Mouse (Mus musculus) cerebellum, adult 11-12 months (tissue): Measurements from ENCODE around the gene 4930404H24Rik.
"Not testable (repeated sequence)": the region's sequence is repeated elsewhere in the genome, so short reads cannot be mapped to it uniquely, and the experiment has no call there.

Experiments
- DNase-seq: peaks from one replicate; pipeline ENCODE4 v3.0.0; 2022

Gene 4930404H24Rik

DNA sequence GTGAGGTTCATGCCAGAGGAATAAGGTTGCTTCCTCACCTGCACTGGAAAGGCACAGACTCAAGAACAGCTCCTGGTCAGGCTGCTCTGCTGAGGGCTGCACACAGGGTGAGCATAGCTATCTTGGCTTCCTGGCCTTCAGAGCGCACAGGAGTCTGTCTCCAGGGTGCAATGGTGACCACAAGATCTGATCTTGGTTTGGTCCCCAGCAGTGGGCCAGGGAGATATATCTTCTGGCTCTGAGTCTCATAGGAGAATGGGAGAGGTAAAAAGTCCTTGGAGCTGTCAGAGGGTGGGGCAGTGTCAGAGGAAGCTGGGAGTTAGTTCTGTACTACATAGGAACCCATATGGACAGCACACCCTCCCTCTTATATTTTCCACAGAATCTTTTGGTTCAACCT lies 13.1 kb upstream of the 4930404H24Rik start:
- DNase-seq: no peak

- no peak for DNase-seq
These were observed 11.3 kb upstream of the 4930404H24Rik start for GRCm38 (mm10) chr2:153481108-153481860.

GRCm38 (mm10) chr2:153481861-153482120 lies 10.8 kb upstream of the 4930404H24Rik start:
- DNase-seq: peak; percentile 50

GRCm38 (mm10) chr2:153483118-153483983 lies 9.2 kb upstream of the 4930404H24Rik start:
- peak; percentile 75 for DNase-seq

- DNase-seq: no peak
These were observed 8.5 kb upstream of the 4930404H24Rik start for GRCm38 (mm10) chr2:153484071-153484470.

GRCm38 (mm10) chr2:153490116-153490515 lies 2.5 kb upstream of the 4930404H24Rik start:
- DNase-seq: peak; percentile 49

GRCm38 (mm10) chr2:153490940-153491339 lies 1.6 kb upstream of the 4930404H24Rik start:
- peak; percentile 62 for DNase-seq

DNA sequence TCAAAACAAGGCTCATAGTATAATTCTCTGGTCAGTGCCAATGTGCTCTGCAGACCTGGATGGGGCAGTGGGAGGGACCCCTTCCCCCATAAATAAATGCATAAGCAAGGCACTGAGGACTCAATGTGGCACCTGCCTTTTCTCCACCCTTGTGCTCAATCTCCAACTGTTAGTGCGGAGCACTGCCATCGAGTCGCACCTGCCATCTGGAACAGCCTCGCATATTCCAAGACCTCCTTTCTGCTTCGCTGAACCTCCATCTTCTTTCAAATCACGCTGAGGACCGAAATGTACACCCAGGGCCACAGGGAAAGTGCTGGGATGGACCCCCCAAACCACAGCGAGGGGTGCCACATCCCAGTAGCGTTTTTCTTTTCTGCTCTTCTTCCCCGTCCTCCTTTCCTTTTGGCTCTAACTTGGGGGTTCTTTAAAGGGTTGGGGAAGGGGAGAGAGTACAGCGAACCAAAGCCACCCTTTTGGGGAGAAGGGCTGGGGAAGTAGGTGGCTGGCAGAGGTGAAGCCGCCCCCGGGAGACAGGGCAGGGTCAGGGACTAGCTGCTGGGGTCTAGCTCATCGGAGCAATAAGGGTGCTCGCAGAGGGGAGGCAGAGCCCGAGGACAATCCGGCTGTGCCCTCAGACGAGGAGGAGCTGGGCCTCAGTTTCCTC lies 945 bp upstream of the 4930404H24Rik start:
- peak; percentile 87 for DNase-seq

GRCm38 (mm10) chr2:153492179-153492517 lies 442 bp upstream of the 4930404H24Rik start:
- DNase-seq: peak; percentile 80

DNA sequence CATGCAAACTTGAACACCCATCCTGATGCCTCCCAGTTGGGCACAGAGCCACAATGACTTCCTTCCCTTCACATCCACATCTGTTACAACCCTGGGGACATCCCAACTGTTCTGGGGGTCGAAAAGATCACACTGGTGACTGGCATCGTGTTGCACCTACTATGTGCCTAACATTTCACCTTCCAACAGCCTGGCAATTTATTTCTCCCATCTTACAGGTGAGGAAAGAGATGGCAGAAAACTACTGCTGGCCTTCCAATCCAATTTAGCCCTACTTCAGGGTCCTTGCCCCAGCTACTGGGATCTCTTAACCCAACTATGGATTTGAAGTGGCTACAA lies 772 bp downstream of the 4930404H24Rik start:
- no peak for DNase-seq

DNA sequence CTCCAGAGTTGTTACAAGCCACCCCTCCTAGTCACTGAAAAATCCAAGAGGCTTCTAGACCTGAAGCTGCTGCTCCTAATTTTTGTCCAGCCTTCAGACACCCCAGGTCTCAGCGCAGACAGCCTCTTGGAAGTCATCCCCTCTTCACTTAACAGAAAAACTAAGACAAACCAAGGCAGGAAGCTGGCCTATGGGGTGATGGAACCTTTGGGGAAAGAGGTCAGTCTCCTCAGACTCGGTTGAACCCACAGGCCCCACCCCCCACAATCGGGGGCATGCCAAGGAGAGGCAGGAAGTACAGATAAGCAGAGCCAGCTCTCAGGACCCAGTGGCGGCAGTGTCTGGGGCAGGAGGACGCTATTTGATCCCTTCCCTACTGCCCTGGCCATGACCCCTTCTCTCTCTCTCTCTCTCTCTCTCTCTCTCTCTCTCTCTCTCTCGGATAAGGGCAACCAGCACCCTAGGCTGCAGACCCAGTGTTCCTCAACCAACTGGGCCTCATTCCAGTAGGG lies 1.2 kb downstream of the 4930404H24Rik start:
- peak; percentile 73 for DNase-seq

- DNase-seq: peak; percentile 82
These were observed 1.8 kb downstream of the 4930404H24Rik start for GRCm38 (mm10) chr2:153494293-153494811.

DNA sequence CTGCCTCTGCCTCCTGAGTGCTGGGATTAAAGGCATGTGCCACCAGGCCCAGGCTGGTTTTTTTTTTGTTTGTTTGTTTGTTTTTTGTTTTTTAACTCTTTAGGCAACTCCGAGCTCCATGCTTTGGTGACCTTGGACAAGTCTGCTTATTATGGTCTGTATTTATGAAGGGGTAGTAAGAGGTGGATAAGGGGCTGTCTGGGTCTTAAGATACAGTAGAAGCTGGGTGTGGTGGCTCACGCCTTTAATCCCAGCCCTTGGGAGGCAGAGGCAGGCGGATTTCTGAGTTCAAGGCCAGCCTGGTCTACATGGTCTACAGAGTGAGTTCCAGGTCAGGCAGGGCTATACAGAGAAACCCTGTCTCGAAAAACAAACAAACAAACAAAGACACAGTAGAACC lies 2.8 kb downstream of the 4930404H24Rik start:
- not testable (repeated sequence) for DNase-seq

DNA sequence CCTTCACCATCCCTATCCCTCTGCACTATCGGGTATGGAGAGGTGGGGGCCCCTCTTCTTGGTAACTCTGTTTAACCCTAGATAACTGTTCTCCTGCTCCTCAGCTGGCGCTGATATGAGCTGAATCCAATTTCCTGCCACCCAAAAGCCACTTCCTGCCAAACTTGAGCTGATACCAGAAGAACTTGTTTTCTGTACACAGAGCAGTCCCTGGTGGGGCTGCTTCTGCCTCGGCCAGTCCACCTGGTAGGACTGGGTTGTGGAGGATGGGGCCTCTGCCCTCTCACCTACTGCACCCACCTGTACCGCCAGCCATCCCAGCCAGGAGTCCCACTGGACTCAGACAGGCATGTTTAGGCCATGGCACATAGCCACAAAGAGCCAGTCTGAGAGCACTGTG lies 3.2 kb downstream of the 4930404H24Rik start:
- DNase-seq: peak; percentile 70

GRCm38 (mm10) chr2:153496301-153496700 lies 3.7 kb downstream of the 4930404H24Rik start:
- peak; percentile 53 for DNase-seq

GRCm38 (mm10) chr2:153496898-153497297 lies 4.3 kb downstream of the 4930404H24Rik start:
- DNase-seq: peak; percentile 89

DNA sequence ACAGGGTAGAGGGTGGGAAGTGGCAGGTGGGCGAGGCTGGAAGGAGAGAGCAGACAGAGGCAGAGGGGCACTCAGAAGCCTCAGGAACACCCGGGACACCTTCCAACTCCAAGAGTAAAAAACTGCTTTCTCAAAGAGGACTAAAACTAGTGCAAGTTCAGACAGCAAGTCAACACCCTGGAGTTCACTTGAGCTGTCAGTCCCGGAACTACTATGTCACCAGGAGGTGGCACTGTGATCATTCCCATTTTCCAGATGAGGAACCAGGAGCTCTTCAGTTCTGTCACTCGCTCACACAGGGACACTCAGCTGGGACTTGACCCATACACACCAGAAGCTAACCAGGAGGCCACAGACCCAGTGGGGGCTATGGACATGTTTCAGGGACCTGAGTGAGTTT lies 6.6 kb downstream of the 4930404H24Rik start:
- peak; percentile 54 for DNase-seq

DNA sequence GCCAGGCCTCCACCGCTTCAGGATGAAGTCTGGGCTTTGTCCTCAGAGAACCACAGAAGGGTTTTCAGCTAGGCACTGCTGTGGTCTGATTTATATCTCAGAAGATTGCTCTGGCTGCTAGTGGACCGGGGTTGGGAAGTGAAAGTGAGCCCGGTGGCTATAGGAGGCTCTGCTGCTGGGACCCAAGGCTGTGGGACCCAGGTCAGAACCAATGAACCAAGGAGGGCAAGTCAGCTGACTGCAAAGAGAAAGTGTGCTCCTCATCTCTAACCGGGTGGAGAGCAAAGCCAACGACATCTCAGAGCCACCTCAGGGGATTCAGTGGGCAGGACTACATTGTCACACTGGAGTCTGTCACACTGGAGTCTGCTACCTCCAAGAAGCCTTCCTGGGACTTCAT lies 13.8 kb downstream of the 4930404H24Rik start:
- no peak for DNase-seq

GRCm38 (mm10) chr2:153507969-153508368 lies 15.4 kb downstream of the 4930404H24Rik start:
- peak; percentile 61 for DNase-seq

GRCm38 (mm10) chr2:153508405-153508804 lies 15.8 kb downstream of the 4930404H24Rik start:
- peak; percentile 67 for DNase-seq

- DNase-seq: peak; percentile 81
These were observed 16.8 kb downstream of the 4930404H24Rik start for GRCm38 (mm10) chr2:153509211-153510029.

DNA sequence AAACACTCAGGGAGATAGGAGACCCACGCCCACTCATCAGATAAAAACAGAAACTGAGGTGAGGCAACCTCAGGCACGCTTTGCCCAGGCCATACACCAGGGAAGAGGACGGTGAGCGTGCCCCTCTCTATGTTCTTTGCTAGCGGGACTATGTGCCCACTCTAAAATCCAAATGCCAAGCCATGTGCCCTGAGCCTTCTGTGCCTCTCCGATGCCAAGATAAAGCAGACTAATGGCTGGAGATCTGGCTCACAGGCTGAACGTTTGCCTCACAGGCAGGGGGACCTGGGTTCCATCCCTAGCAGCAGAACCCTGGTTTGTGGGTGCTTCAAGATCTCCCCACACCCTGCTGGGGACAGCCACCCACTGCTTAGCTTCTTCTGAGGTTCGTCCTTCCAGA lies 17.5 kb downstream of the 4930404H24Rik start:
- peak; percentile 74 for DNase-seq
